Mouse (Mus musculus) MEL (cell line): ENCODE measurements around the gene Hsd11b2.

Experiments used
- CHD1 ChIP-seq: IDR thresholded peaks from 2 replicates; pipeline ENCODE4 v1.6.1; 2012; ENCODE audit warnings: low read depth, mild to moderate bottlenecking, inconsistent platforms, low read length, improper control_type of control experiment
- CTCF ChIP-seq, 3 experiments: IDR thresholded peaks in 2 of 3; conservative IDR thresholded peaks in 1 of 3; 2 replicates each; pipeline ENCODE4 v1.5.1; 2011 to 2012; ENCODE audit warnings: low read length in 3 of 3, low read depth in 2 of 3, mild to moderate bottlenecking in 2 of 3, improper control_type of control experiment in 1 of 3, inconsistent platforms in 1 of 3, mixed read lengths in 1 of 3, moderate library complexity in 1 of 3; ENCODE audit not compliant: control insufficient read depth in 1 of 3, insufficient read depth in 1 of 3, poor library complexity in 1 of 3, severe bottlenecking in 1 of 3
- GATA1 ChIP-seq: IDR thresholded peaks from 2 replicates; pipeline ENCODE4 v1.6.1; 2011; ENCODE audit warnings: low read depth, low read length, improper control_type of control experiment
- MAFK ChIP-seq: IDR thresholded peaks from 2 replicates; pipeline ENCODE4 v1.6.1; 2011; ENCODE audit warnings: low read depth, mild to moderate bottlenecking, low read length, improper control_type of control experiment, borderline replicate concordance
- POLR2A ChIP-seq, 2 experiments: IDR thresholded peaks; 2 replicates each; pipeline ENCODE4 v1.6.1; 2011 to 2012; ENCODE audit warnings: low read length in 2 of 2, mild to moderate bottlenecking in 2 of 2, control low read depth in 1 of 2, improper control_type of control experiment in 1 of 2, low read depth in 1 of 2, moderate library complexity in 1 of 2; ENCODE audit not compliant: control insufficient read depth in 1 of 2, insufficient read depth in 1 of 2, poor library complexity in 1 of 2
- POLR2AphosphoS2 ChIP-seq: IDR thresholded peaks from 2 replicates; pipeline ENCODE4 v1.6.1; 2011; ENCODE audit warnings: low read length, improper control_type of control experiment
- SMC3 ChIP-seq: IDR thresholded peaks from 2 replicates; pipeline ENCODE4 v1.6.1; 2011; ENCODE audit warnings: low read depth, low read length, improper control_type of control experiment
- TAL1 ChIP-seq: IDR thresholded peaks from 2 replicates; pipeline ENCODE4 v1.6.1; 2012; ENCODE audit warnings: mild to moderate bottlenecking, inconsistent platforms, low read length, moderate library complexity, mixed read lengths
- TCF12 ChIP-seq: IDR thresholded peaks from 2 replicates; pipeline ENCODE4 v1.6.1; 2014; ENCODE audit warnings: low read depth, mild to moderate bottlenecking, inconsistent platforms, low read length, improper control_type of control experiment, moderate library complexity
- ZC3H11A ChIP-seq: IDR thresholded peaks from 2 replicates; pipeline ENCODE4 v1.6.1; 2012; ENCODE audit warnings: low read depth, mild to moderate bottlenecking, inconsistent platforms, low read length, improper control_type of control experiment

- no peak for TF ChIP-seq MAFK
- no peak for TF ChIP-seq CTCF (IDR thresholded peaks at IDR 0.05 in 2 of 3, conservative IDR thresholded peaks at IDR 0.05 in 1 of 3; ENCODE audit: control insufficient read depth in 1 of 3, insufficient read depth in 1 of 3, low read depth in 2 of 3, low read length in 3 of 3, poor library complexity in 1 of 3, severe bottlenecking in 1 of 3)
- TF ChIP-seq ZC3H11A = no peak
- TF ChIP-seq TCF12 = no peak
- no peak for TF ChIP-seq POLR2A (IDR thresholded peaks at IDR 0.05; ENCODE audit: control insufficient read depth in 1 of 2, insufficient read depth in 1 of 2, low read depth in 1 of 2, low read length in 2 of 2, poor library complexity in 1 of 2)
- no peak for TF ChIP-seq CHD1
- no peak for TF ChIP-seq POLR2AphosphoS2
- no peak for TF ChIP-seq SMC3
- no peak for TF ChIP-seq TAL1
- TF ChIP-seq GATA1 = no peak
These were observed 36.7 kb downstream of the Hsd11b2 start for GRCm38 (mm10) chr8:105555230-105555629.
